Mouse (Mus musculus) forebrain, embryonic 10.5 days (tissue): ENCODE measurements around the gene Aars. TPM values are rescaled to one million over a fixed set of nuclear protein-coding genes. Genes with fewer than 3 reads are reported as not detected.
A peak's percentile ranks its signal among the peaks of the same experiment; 100 is the strongest.
"Not testable (repeated sequence)": the region's sequence is repeated elsewhere in the genome, so short reads cannot be mapped to it uniquely, and the experiment has no call there.

Source experiments
- DNase-seq: peaks from one replicate; pipeline ENCODE4 v3.0.0-alpha.2; 2017; ENCODE audit warnings: low spot score; ENCODE audit errors: extremely low spot score
- H3K27ac ChIP-seq: fragments of 300-500 bp; sonication (generic); 2 replicates; pipeline ENCODE4 v1.5.1; 2016; ENCODE audit warnings: mild to moderate bottlenecking
- H3K27me3 ChIP-seq: fragments of 300-500 bp; sonication (generic); 2 replicates; pipeline ENCODE4 v1.6.1; 2016; ENCODE audit warnings: mild to moderate bottlenecking; ENCODE audit not compliant: poor library complexity, severe bottlenecking
- H3K36me3 ChIP-seq: fragments of 300-500 bp; sonication (generic); replicated peaks from 2 replicates; pipeline ENCODE4 v1.6.1; 2016; ENCODE audit warnings: mild to moderate bottlenecking, moderate library complexity
- H3K4me1 ChIP-seq: fragments of 300-500 bp; sonication (generic); 2 replicates; pipeline ENCODE4 v1.6.1; 2016
- H3K4me3 ChIP-seq: fragments of 300-500 bp; sonication (generic); 2 replicates; pipeline ENCODE4 v1.5.1; 2016; ENCODE audit warnings: mild to moderate bottlenecking, moderate library complexity
- H3K9me3 ChIP-seq: fragments of 300-500 bp; sonication (generic); 2 replicates; pipeline ENCODE4 v1.6.1; 2016; ENCODE audit warnings: mild to moderate bottlenecking, moderate library complexity
- WGBS: fragments of 180-500 bp; shearing (Covaris S2); methylation state at CpG from one replicate; pipeline ENCODE4 v1.1.7; 2016; 5-methylcytosine and 5-hydroxymethylcytosine counted together
- polyA plus RNA-seq: library from polyadenylated mRNA; unstranded; fragments of >200 nt; fragmentation: Nextera tagmentation; extraction: Ambion mirVana; gene quantifications from 2 replicates; pipeline ENCODE4 v1.2.1, GENCODE M21; 2016

The Aars gene
- polyA plus RNA-seq: 87.6 and 91.2 TPM in 2 replicates

DNA sequence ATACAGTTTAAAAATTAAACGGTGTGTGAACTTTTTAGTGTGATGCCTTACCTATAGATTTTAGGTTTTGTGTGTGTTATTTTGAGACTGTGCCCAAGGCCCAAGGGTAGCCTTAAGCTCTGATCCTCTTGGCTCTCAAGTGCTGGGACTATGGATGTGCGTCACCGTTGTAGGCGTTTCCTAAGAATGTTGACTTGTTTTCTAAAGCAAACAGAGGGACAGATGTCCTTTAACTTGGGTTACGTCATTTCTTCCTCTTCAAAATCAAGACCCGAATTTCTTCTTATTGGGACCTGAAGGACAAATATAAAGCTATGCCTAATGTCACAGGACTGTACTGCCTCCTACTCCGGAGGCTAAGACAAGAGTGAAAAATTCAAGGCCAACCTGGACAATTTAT lies at the start of gene Aars:
Gene Aars, plus strand, starts transcription at position 229 of the 400 bp plus-strand sequence.
- Histone ChIP-seq H3K27me3 (peaks cover 16% of the 10 kb centered on the region), H3K4me1 (peaks cover 25% of the 10 kb centered on the region), H3K36me3 (peaks cover 28% of the 10 kb centered on the region), H3K9me3 (no peaks in the 10 kb centered on the region), H3K27ac (peak within 1 kb of the TSS; percentile 97), H3K4me3 (peak within 1 kb of the TSS; percentile 78)
- DNase-seq: no peak
- WGBS: 95% methylated on average over 7 of the region's 7 CpGs

DNA sequence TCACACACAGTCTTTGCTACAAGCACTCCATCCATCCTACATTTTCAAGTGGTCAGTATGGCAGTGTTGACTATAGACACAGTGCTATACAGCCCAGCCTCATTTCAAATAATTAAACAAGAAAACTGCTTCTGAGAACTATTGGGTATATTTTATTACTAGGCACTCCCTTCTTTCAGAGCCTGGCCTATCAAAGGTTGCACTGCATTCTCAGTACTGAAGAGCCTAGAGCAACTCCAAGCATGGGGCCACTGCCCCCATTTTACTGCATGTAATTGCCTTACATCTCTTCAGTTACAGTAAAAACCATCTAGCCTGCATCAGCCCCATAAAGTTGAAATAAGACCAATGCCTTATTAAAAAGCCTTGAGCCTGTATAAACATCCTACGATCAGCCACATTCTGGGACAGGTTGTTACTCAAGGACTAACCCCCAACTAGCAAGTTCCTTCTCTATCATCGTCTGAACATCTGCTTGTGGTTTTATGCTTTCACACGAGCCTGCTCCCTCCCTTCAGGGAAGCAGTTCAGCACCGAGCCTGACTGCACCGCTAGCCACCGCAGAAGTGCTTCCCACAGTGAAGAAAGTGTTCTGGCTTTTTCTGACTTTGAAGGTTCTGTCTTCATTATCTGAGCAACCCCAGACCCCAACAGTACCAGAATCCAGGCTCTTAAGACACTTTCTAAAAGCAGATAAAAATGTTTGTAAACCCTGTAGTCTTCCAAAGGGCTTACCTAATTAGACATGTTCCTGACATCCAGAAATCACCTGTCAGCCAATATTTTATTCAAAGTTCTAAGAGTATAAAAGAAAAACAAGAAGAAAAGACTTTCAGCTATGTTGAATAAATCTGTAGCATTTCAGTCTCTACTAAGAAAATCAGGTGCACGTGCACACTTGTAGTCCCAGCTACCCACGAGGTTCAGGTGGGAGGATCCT lies 44.9 kb upstream of the Aars start:
- no peak for DNase-seq
- Histone ChIP-seq H3K27me3 (no peaks in the 10 kb centered on the region), H3K27ac (no peak overlapping the region), H3K4me3 (no peak overlapping the region), H3K36me3 (peaks cover 96% of the 10 kb centered on the region), H3K4me1 (no peaks in the 10 kb centered on the region), H3K9me3 (no peaks in the 10 kb centered on the region)
- 89% methylated on average over 8 of the region's 8 CpGs for WGBS

DNA sequence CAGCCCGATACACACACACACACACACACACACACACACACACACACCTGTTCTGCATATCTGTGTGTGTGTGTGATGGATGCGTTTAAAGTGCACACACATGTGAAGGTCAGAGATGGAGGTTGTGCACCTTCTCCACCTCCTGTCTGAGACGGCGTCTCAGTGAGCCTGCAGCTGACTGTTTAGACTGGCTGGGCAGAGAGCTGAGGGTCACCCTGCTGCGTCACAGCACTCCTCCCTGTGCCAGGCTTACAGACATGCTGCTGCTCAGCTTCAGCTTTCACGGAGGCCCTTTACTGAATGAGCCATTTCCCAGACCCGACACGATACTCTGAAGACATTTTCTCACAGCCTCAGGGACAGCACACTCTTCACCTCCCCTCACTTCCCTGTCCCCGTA lies 42.9 kb upstream of the Aars start:
- Histone ChIP-seq H3K27ac (no peak overlapping the region), H3K36me3 (peaks cover 95% of the 10 kb centered on the region), H3K4me1 (no peaks in the 10 kb centered on the region), H3K4me3 (no peak overlapping the region), H3K9me3 (no peaks in the 10 kb centered on the region), H3K27me3 (no peaks in the 10 kb centered on the region)
- 89% methylated on average over 9 of the region's 9 CpGs for WGBS
- DNase-seq: no peak

DNA sequence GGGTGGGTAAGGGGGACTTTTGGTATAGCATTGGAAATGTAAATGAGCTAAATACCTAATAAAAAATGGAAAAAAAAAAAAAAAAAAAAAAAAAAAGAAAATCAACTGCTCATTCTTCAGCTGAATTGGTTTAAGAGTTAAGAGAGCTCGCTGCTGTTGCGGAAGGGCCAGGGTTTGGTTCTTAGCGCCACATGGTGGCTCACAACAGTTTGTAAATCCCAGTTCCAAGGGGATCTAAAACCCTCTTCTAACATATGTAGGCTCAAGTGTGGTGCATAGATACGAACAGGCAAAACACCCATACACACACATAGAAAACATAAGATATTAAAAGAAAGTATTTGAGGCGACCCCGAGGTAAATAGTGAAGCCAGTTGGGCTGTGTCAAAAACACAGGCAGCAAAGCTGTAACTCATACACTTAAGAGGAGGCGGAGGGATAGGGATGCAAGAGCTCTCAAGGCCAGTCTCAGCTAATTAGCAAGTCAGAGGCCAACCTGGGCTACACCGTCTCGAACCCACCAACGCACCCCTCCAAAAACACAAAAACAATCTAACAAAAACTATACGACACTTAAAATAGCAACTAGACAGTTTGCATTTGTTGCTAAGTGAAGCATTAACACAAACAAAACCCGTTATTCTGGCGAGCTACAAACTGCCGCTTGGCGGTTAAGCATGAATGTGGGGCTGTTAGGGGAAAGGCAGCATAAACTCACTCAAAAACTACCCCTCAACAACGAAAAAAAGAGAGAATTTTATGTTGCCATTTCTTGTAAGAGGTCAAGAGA lies 36.1 kb upstream of the Aars start:
- 34% methylated on average over 16 of the region's 16 CpGs for WGBS

DNA sequence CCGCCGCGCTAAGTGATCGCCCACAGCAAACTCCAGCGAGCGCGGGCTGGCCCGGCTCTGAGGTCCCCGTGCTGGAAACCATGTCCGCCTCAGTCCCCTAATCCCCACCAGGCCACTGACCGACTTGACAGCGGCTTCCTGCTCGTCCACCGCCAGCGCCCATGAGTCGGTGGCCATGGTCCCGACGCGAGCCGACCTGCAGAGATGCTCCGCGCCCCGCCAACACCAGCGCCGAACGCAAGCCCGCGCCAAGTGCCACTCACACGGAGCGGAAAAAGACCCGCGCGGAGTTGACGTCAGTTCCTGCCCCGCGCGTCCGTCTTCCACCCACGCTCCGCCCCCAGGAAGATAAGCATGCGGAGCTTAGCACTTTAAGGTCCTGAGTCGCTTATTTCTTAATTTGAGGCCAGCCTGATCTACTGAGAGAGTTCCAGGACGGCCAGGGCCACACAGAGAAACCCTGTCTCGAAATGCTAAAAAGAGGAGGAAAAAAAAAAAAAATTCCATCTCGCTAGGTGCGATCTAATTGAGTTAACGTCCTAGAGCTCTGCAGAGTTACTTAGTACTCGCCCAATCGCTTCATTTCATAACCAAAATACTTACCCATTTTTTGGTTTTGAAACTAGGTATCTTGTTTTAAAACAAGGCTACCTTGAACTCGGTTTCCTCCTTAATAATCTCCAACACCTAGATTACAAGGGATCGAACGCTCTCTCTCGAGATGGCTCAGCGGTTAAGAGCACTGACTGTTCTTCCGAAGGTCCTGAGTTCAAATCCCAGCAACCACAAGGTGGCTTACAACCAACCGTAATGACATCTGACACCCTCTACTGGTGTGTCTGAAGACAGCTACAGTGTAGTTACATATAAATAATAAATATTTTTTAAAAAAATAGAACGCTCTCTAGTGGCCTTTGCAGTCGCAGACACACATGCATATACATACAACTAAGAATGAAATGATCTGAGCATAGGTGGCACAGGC lies 35.1 kb upstream of the Aars start, which contains the start of gene Ddx19a:
Gene Ddx19a, minus strand, starts transcription at position 254 of the 985 bp plus-strand sequence.
- H3K27me3 ChIP-seq: no peaks in the 10 kb centered on the region
- H3K9me3 ChIP-seq: no peaks in the 10 kb centered on the region
- WGBS: 3% methylated on average over 58 of the region's 58 CpGs
- peak within 1 kb of the TSS; percentile 89 for H3K27ac ChIP-seq
- peaks cover 32% of the 10 kb centered on the region for H3K36me3 ChIP-seq
- peaks cover 19% of the 10 kb centered on the region for H3K4me1 ChIP-seq
- H3K4me3 ChIP-seq: peak within 1 kb of the TSS; percentile 91
- peak; percentile 86 for DNase-seq

More for the DNA sequence above, 36.1 kb upstream of the Aars start:
- peak overlapping the region; percentile 89 for H3K27ac ChIP-seq
- DNase-seq: no peak
- peaks cover 42% of the 10 kb centered on the region for H3K36me3 ChIP-seq
- H3K9me3 ChIP-seq: no peaks in the 10 kb centered on the region
- peak overlapping the region; percentile 91 for H3K4me3 ChIP-seq
- no peaks in the 10 kb centered on the region for H3K27me3 ChIP-seq
- H3K4me1 ChIP-seq: peaks cover 19% of the 10 kb centered on the region

DNA sequence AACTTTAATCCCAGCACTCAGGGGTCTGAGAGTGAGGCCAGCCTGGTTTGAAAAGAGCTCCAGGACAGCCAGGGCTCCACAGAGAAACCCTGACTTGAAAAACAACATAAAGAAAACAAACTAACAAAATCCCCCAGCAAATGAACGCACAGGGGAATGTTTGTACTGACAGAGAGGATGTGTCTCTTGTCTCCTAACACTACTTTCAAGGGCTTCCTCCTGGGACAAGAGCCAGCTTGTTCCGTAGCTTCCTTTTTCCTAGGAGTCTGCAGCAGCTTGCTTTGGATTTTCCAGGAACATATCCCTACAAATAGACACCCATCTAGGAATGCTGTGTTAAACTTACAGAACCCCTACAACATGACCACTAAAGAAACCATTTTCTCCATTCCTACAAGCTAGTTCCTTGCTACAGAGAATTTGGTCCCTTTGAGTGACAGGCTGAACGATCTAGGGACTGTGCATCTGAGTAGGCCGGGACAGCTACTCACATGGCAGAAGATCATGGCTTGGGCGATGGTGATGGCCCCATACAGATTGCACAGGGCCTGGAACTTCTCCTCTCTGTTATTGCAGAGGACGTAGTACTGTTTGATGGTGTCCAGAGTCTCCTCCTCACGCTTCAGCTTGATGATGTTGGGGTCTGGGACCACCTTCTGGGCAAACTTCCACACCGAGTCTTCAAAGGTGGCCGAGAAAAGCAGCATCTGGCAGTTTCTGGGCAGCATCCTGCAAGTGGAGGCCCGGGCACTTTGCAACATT lies 22.5 kb upstream of the Aars start:
- H3K9me3 ChIP-seq, H3K4me1 ChIP-seq, H3K27ac ChIP-seq, H3K27me3 ChIP-seq, DNase-seq, H3K4me3 ChIP-seq: not testable (repeated sequence)
- 91% methylated on average over 9 of the region's 10 CpGs for WGBS
- peaks cover 70% of the 10 kb centered on the region for H3K36me3 ChIP-seq

DNA sequence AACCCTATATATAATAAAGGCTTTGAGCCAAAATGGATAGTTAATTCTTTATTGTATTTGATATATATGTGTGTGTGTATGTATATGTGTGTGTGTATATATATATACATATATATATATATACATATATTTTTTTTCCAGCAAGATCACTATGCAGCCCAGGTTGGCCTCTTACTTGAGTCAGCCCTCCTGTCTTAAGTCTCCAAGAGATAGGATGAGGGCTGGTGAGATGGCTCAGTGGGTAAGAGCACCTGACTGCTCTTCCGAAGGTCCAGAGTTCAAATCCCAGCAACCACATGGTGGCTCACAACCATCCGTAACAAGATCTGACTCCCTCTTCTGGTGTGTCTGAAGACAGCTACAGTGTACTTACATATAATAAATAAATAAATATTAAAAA lies 6.3 kb upstream of the Aars start:
- H3K4me3 ChIP-seq, H3K9me3 ChIP-seq, H3K36me3 ChIP-seq, DNase-seq, H3K27ac ChIP-seq: not testable (repeated sequence)
- peaks cover 17% of the 10 kb centered on the region for H3K4me1 ChIP-seq
- peaks cover 11% of the 10 kb centered on the region for H3K27me3 ChIP-seq
- 92% methylated on average over 2 of the region's 2 CpGs for WGBS

DNA sequence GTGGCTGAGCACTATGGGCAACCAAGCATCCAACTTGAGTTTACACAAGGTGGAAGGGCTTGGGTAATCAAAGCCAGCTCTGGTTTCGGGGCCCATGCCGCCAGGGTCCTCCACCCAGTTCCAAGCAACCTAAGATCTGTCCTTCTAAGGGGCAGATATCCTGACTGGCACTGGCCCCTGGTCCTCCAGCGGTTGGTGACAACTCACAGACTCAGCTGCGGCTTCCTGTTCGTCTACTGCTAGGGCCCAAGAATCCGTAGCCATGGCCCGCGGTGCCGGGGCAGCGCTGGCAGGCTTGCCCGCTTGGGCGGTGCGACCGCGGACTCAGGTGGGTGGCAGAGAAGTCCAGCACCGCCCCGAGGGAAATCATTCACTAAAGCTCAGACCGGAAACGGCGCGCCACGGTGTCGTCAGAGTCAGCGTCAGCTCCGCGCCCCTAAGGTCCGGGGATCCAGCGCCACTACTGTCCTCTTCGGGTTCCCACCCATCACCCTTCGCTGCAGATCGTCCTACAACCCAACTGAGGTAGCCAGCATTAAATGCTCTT lies 5.5 kb upstream of the Aars start:
- Histone ChIP-seq H3K27me3 (peaks cover 16% of the 10 kb centered on the region), H3K4me1 (peaks cover 17% of the 10 kb centered on the region), H3K36me3 (no peaks in the 10 kb centered on the region), H3K27ac (peak overlapping the region; percentile 86), H3K4me3 (peak overlapping the region; percentile 80), H3K9me3 (no peaks in the 10 kb centered on the region)
- peak; percentile 81 for DNase-seq
- WGBS: under 1% methylated on average over 31 of the region's 31 CpGs

DNA sequence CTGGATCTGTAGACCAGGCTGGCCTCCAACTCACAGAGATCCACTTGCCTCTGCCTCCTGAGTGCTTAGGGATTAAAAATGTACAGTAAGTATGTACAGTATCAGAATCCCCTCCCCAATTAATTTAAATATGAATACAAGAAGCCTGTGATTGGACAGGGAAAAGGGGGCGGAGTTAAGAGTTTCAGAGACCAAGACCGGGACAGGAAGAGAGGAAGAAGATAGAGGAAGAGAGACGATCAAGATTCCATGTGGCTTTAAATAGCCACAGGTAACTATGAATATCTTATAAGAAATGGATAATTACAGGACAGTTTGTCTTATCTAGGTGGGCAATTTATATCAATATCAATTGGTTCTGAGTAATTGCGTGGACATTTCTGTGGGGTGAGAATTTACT lies 3.4 kb upstream of the Aars start:
- peaks cover 16% of the 10 kb centered on the region for H3K27me3 ChIP-seq
- no peaks in the 10 kb centered on the region for H3K36me3 ChIP-seq
- H3K4me3 ChIP-seq: no peak overlapping the region
- no peak for DNase-seq
- WGBS: 68% methylated on average over 4 of the region's 4 CpGs
- H3K4me1 ChIP-seq: peaks cover 24% of the 10 kb centered on the region
- no peaks in the 10 kb centered on the region for H3K9me3 ChIP-seq
- H3K27ac ChIP-seq: no peak overlapping the region

DNA sequence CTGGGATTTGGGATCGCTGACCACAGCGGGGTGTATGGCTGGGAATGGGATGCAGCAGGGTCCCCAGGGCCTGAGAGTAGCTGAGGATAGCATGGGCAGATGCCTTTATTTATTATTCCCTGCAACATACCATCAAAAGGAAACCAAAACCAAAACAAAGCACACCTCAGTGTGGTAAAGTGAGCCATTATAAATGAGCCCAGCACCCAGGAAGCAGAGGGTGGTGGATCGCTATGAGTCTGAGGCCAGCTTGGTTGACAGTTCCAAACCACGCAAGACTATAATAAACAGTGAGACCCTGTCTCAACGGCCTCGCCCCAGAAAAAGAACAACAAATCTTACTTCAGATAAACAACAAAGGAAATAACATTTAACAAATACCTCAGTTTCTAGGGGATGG lies 2.9 kb upstream of the Aars start:
- 86% methylated on average over 6 of the region's 6 CpGs for WGBS
- Histone ChIP-seq H3K4me3 (no peak overlapping the region), H3K9me3 (no peaks in the 10 kb centered on the region), H3K27ac (no peak overlapping the region), H3K4me1 (peaks cover 29% of the 10 kb centered on the region), H3K27me3 (peaks cover 16% of the 10 kb centered on the region), H3K36me3 (no peaks in the 10 kb centered on the region)
- no peak for DNase-seq

DNA sequence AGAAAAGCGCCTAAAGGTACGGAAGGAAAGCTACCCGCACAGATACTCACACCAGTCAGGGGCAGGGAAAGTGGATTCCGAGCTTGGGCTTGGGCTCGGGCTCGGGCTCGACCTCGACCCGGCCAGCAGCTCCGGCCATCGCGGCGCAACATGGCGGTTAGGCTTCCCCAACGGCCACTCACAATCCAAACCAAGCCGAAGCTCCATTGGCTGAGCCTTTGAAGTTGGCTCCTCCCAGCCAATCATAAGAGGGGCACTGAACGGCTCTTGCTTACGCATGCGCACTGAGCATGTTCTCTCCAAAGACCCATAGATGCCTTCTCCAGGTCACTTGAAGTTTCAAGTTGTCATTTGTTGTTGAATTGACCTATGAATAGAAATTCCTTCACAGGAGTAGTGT lies 1.4 kb upstream of the Aars start, which contains the start of gene Ddx19b:
Gene Ddx19b, minus strand, starts transcription at position 180 of the 400 bp plus-strand sequence.
- no peak within 1 kb of the TSS for H3K4me3 ChIP-seq
- no peaks in the 10 kb centered on the region for H3K9me3 ChIP-seq
- H3K4me1 ChIP-seq: peaks cover 35% of the 10 kb centered on the region
- no peak for DNase-seq
- peaks cover 14% of the 10 kb centered on the region for H3K36me3 ChIP-seq
- peaks cover 16% of the 10 kb centered on the region for H3K27me3 ChIP-seq
- H3K27ac ChIP-seq: no peak within 1 kb of the TSS
- WGBS: 96% methylated on average over 19 of the region's 19 CpGs
